ENCODE assay signal across 1 mouse cellular context in the genomic region with DNA sequence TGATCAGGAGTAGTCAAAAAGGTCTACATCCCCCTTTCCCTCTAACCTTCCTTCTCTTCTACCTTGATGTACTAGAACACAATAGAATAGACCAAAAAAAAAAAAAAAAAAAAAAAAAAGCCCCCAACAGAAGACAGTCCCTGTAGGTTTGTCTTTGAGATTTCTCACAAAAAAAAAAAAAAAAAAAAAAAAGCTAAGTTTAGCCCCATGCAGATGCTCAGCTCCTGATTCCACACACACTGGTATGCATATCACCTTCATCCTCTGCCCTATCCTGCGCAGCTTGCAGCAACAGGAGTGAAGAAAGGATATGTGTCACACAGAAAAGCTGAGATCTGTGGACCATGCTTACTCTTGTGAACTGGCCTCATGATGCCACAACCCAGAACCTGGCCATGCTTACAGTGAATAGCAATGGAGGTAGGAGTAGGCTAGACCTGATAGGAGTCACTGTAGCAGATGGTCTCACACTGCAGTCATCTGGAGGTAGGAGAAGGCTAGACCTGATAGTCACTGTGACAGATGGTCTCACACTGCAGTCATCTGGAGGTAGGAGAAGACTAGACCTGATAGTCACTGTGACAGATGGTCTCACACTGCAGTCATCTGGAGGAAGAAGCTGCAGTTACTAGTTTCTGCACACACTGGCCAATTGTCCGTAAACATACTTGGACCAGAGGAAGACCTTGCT.
TF ChIP-seq lines count a peak whose summit lies in the region.

No protein-coding gene starts in this region.

TF ChIP-seq in MEL, 35 proteins besides CTCF, POLR2A, EP300 and RAD21 (continued from another document):
- peak; percentile 46 for TF ChIP-seq SIN3A (IDR thresholded peaks at IDR 0.05; ENCODE audit: low read length)
- peak; percentile 98 for TF ChIP-seq ETS1 (IDR thresholded peaks at IDR 0.05; ENCODE audit: low read depth, low read length)
